Mouse (Mus musculus) urinary bladder, adult 2 months (tissue): ENCODE data around the gene Tctex1d4. TPM values are rescaled to one million over a fixed set of nuclear protein-coding genes. Genes with fewer than 3 reads are reported as not detected.

Experiments used
- DNase-seq: peaks from one replicate; pipeline ENCODE4 v3.0.0; 2022; ENCODE audit warnings: low spot score
- polyA plus RNA-seq: library from polyadenylated mRNA; depleted of rRNA; stranded (reverse); fragments of >200 nt; gene quantifications from 2 replicates; pipeline ENCODE4 v1.2.3, GENCODE M21; 2012; rRNA removed

Tctex1d4 gene
- 0.35 and 0.58 TPM in 2 replicates for polyA plus RNA-seq

DNA sequence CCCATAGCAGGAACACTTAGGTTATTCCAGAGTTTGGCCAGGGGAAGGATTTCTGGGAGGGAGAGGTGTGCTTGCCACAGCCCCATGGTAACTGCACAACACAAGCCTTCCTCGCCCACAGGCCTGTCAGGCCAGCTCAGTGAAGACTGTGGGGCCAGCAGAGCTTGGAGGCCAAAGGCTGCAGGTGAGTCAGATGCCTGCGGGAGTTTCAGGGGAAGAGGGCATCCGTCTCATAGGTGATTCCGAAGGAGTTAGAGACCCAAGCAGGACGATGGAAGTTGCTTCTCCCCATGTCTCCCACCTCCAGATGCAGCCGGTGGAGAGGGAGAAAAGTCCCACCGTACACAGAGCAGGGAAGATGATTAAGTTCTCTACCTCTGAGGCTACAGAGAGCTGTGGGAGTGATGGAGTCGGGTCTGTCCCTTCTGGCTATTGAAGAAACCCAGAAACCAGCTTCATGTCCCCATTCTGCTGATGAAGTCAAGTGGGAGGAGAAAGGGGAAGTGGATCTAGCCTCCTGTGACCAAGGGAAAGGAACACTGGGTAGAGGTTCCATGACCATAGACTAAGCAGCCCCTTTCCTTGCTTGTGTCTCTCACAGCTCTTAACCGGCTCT lies at the start of gene Tctex1d4:
Gene Tctex1d4 (plus strand): TSS at position 120 of the 616 bp plus-strand sequence.
- DNase-seq, result no peak

DNA sequence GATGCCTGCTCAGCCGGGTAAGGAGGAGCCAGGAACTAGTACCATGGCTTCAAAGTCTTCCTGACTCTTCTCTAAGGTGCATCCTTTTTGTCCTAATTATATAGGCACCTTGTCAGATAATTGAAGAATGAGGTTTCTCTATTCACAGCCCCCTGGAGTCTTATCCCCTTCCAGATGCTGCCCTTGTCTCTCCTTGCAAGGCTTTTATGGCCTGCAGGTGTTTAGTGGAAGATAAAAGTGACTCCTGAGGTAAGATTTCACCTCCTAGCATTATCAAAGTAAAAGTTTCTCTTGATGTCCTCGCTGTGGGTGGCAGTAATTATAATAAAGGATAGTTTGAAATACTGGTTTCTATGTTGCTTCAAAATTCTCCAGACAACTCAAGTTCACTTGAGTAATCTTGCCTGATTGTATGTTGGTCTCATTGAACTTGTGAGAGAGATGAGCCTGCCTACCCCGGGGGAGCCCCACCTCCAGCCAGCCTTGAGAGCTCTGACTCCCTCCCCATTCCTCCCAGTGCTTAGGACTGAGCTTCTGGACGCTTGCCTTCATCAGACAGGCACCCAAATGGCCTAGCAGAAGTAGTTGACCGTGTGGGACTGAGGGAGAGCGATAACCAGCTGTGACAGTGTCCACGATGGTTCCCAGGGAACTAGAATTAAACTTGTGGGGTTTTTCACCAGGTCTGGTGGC lies 38.5 kb upstream of the Tctex1d4 start:
- no peak for DNase-seq

DNA sequence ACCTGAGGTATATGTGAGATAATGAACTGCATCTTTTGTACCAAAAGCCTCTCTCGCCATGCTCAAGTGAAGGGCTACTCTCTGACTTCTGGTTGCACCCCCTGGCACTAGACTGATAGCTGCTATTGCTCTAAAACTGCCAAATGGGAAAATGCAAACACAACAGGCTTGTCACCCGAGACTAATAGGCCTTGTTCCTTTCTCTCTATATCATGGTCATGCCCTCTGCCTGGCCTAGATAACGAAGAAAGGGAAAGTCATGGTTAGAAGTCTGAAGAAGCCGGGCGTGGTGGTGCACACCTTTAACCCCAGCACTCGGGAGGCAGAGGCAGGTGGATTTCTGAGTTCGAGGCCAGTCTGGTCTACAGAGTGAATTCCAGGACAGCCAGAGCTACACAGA lies 36.0 kb upstream of the Tctex1d4 start:
- DNase-seq, result no peak

DNA sequence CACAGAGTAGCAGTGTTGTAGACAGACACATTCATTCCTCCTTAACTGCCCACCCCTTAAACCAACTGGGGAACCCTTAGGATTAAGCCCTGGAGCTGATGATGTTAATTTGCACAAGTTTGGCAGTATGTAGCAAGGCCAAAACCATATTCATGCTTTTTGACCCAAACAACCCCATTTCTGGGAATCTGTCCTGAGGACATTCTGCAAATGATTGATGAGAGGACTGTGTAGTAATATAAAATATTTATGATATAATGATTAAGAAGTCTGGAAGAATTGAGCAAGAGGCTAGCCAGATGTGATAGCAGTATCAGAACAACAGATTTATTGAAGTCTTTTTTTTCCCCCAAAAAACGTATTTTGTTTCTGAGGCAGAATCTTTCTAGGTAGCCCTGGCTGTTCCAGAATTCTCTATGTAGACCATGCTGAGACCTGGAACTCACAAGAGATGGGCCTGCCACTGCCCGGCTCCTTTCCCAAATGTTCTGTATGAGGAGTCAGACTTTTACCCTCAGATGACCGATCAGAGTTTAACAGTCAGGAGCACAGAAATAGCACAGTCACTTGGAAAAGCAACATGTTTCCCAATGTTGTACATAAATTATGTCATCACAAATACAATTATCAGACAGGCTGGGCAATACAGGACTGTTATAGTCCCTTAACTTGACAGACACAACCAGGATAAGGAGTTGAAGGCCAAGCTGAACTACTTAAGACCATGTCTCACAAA lies 31.8 kb upstream of the Tctex1d4 start:
- no peak for DNase-seq

DNA sequence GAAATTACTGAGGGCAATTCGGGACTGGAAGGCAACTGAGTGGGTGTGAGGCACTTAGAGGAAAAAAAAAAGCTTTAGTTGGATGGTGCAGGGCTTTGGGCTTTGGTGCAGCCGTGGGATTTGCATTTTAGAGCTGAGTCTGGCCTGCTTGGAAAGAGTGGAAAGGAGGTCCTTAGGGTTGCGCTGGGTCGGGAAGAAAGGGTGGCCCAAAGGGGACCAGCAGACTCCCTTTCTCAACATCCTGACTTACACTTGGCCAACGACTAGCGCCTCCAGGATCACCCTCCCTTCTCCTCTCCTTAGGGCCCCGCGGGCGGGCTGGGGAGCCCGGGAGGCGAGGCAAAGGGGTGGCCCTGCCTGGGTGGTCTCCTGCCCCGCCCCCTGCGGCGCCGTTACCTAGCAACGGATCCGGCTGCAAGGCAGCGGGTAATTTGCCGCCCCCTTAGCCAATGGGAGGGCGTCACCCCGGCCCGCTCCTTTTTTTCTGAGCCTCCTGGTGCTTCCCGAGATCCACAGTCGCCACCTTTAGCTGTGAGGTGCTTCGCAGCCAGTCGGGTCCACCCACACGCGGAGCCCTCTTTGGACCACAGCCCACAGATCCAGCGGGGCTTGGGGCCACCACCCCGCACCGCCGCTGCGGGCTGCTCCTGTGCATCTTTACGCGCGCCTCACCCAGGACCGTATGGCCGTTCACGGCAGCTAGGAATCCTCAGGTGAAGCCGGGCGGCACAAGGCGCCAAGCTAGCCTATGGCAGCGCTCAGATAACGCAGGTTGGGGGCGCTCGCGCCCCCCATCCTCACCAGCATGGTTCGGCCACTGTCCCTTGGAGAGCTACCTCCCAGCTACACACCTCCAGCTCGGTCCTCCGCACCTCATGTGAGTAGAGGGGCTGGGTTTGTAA lies 30.8 kb upstream of the Tctex1d4 start, which contains the start of gene Ptch2:
Gene Ptch2 (plus strand): TSS at position 525 of the 902 bp plus-strand sequence.
- DNase-seq, result peak; percentile 29

DNA sequence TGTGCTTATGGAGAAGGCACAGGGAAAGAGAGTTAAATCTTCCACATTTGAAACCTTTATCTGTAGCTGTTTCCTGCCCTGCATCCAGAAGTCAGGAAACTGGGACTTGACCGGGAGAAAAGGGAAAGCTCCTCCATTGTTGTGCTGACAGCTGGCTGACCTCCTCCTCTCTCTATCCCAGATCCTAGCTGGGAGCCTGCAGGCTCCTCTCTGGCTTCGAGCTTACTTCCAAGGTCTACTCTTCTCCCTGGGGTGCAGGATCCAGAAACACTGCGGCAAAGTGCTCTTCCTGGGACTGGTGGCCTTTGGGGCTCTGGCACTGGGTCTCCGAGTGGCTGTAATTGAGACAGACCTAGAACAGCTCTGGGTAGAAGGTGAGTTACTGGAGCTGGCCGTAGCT lies 29.9 kb upstream of the Tctex1d4 start:
- DNase-seq, result no peak

DNA sequence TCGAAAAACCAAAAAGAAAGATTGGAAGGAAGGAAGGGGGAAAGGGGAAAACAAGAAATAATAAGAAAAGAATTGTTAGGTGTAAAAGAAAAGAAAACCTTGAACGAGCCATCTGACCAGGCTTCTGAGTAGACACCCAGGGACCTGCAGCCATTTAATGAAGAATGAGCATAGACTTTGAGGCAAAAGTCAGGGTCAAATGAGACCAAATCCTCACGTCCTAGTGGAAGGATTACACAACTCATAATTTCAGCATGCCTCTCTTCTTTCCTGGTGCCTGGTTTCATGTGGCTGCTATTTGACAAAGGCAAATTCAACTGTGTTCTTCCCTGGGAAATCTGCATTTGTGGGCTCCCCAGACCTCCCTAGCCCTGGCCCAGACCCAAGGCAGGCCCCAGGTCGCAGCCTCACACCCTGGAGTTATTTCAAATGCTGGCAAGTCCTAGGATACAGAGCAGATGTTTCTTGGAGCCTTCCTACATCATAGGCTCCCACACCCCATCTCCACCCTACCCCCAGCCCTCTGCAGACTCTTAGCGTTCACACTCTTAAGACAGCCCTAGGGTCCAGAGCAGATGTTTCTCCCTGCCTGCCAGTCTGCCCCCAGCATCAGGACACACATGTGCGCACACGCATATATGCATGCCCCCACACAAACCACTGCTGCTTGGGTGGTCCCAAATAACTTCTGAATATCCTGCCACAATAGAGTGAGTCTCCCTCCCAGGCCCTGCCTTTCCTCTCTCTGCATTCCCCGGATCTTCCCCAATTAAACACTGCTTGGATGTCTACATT lies 28.4 kb upstream of the Tctex1d4 start:
- no peak for DNase-seq

DNA sequence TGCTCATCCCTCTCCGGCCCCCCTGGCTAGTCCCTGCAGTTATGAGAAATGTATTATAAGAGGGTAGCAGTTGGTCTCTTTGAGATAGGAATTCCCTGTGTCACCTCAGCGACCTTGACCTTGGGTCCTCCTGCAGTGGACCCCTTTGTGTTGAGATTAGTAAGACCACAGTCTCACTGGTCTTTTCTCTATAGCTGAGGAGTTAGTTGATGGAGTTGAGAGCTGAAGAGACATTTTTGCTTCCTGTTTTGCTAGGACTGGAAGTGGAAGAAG lies 27.9 kb upstream of the Tctex1d4 start:
- no peak for DNase-seq

DNA sequence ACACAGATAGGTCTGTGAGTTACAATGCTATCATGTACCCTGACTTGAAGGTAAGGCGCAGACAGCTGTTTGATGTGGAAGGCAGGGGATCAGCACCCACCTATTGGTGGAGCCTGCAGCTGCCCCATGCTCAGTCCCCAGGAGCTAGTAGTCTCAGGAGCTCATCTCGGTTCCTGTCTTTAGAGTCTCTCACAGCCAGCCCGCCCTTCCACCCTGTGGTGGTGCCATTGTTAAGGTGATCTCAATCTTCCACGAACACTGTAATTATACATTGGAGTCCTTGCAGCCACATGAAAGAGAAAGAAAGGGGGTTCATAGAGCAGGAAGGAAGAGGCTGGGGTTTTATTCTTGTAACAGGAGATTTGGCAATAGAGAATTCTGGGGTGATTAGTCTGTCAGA lies 26.6 kb upstream of the Tctex1d4 start:
- DNase-seq, result no peak

DNA sequence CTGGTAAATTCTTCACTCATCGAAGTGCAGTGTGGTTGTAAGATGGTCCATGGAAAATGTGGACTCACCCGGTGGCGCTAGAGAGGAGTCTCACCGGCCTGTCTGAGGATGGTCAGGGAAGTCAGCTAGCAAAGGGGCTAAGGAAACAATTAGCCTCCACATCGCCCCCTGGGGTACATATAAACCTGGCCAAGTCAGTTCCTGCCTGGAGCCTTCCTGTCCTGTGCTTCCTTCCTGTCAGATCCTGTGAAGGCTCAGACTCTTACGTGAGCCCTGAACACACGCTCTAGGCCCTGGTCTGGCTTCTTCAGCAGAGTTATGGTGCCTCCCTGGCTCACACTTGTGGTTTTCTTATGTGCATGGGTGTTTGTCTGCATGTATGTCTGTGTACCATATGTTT lies 25.4 kb upstream of the Tctex1d4 start:
- DNase-seq, result no peak

DNA sequence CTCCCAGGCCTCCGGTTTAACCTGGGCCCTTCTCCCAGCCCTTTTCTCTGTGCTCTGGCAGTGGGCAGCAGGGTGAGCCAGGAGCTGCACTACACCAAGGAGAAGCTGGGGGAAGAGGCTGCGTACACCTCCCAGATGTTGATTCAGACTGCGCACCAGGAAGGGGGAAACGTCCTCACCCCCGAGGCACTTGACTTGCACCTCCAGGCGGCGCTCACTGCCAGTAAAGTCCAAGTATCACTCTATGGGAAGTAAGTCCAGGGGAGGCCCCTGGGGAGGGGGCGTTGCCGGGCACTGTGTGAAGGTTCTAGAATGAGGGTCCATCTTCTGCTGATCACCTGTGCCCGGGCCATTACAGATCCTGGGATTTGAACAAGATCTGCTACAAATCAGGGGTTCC lies 21.9 kb upstream of the Tctex1d4 start:
- DNase-seq, result no peak

DNA sequence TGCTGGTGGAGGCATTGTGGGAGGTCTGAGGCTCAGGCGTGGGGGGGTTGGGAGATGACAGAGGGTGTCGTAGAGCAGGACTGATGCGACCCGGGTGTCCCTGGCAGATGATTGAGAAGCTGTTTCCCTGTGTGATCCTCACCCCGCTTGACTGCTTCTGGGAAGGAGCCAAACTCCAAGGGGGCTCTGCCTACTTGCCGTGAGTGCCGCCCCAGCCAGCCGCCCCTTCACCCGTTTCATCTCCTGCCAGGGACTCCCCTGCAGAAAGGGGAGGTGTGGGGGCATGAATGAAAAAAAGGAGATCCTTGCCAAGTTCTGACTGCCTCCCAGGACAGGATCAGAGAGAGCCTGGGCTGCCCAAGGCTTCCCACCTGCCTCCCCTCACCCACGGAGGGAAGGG lies 21.5 kb upstream of the Tctex1d4 start:
- DNase-seq, result no peak

DNA sequence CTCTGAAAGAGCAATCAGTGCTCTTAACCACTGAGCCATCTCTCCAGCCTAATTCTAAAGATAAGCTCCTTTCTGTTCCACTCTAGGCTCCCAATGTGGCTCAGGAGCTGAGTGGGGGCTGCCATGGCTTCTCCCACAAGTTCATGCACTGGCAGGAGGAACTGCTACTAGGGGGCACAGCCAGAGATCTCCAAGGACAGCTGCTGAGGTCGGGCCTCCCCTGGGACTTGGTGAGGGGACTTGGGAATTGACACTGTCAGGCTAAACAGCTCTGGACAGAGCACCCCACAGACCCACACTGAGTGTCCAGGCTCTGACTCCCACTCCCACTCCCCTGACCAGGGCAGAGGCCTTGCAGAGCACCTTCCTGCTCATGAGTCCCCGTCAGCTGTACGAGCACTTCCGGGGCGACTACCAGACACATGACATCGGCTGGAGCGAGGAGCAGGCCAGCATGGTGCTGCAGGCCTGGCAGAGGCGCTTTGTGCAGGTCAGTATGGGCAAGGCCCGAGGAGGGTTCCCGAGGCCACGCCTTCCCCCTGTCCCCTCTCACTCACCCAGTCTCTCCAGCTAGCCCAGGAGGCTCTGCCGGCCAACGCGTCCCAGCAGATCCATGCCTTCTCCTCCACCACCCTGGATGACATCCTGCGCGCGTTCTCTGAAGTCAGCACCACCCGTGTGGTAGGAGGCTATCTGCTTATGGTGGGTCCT lies 18.6 kb upstream of the Tctex1d4 start:
- DNase-seq, result no peak

DNA sequence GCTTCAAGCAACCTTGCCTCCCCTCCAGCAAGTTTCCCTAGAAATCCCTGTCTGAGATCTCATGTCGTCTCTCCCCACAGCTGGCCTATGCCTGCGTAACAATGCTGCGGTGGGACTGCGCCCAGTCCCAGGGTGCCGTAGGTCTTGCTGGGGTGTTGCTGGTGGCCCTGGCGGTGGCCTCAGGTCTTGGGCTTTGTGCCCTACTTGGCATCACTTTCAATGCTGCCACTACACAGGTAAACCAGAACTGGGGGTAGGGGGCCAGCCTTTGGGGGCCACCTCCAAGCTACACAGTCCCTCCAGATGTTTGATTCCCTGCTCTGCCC lies 18.1 kb upstream of the Tctex1d4 start:
- DNase-seq, result no peak

DNA sequence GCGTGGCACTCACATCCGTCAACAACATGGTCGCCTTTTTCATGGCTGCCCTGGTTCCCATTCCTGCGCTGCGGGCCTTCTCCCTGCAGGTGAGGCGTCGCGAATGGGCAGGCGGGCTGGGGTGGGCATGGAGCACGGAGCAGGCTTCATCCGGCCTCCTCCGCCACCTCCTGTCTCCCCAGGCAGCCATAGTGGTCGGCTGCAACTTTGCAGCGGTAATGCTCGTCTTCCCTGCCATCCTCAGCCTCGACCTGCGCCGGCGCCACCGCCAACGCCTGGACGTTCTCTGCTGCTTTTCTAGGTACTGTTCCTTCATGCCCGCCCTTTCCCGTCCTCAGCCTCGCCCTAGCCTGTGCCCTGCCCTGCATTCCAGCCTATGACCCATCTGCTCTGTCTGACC lies 17.3 kb upstream of the Tctex1d4 start:
- no peak for DNase-seq

DNA sequence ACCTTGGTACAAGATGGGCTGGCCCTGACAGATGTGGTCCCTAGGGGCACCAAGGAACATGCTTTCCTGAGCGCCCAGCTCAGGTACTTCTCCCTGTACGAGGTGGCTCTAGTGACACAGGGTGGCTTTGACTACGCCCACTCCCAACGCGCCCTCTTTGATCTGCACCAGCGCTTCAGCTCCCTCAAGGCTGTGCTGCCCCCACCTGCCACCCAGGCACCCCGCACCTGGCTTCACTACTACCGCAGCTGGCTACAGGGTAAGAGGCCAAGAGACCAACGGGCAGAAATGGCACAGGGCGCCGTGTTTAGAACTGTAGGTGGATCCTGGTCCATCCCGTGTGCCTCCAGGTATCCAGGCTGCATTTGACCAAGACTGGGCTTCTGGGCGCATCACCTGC lies 16.3 kb upstream of the Tctex1d4 start:
- DNase-seq, result no peak

DNA sequence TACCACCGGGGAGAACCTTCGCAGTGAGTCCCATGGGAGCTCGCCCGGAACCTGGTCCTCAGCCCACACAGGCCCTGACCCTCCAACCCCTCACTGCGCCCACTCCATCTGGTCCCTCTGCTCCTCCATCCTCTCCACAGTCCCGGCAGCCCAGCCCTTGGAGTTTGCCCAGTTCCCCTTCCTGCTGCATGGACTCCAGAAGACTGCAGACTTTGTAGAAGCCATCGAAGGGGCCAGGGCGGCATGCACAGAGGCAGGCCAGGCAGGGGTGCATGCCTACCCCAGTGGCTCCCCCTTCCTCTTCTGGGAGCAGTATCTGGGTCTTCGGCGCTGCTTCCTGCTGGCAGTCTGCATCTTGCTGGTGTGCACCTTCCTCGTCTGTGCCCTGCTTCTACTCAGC lies 15.6 kb upstream of the Tctex1d4 start:
- DNase-seq, result no peak

DNA sequence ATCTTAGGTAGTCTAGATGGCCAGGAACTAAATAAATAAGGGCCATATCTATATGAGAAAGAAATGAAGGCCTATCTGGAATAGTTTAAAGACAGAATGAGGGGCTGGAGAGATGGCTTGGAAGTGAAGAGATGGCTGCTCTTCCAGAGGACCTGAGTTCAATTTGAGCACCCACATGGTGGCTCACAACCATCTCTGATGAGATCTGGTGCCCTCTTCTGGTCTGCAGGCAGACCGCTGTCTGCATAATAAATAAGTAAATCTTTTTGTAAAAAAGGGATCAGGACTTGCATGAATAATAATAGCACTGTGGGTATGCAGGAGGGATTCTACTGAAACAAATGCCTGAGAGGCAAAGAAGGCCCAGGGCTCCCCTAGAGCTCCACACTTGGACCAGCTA lies 13.4 kb upstream of the Tctex1d4 start:
- no peak for DNase-seq

DNA sequence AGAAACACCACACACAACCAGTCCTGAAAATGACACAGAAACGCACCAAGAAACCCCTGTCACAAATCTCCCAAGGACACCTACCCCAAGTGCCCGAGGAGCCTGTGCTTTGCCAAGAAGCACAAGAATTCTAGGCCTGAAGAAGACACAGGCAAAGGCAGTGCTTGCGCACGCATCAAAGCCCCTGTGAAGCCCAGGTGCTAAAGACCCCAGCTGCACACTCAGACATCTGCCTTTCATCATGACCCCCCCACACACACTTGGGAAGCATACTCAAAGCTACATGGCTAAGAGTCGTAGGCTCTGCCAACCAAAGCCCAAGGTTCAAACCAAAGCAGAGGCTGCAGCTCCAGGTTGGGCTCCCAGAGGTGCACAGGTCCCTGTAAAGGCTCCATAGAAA lies 11.0 kb upstream of the Tctex1d4 start:
- no peak for DNase-seq

DNA sequence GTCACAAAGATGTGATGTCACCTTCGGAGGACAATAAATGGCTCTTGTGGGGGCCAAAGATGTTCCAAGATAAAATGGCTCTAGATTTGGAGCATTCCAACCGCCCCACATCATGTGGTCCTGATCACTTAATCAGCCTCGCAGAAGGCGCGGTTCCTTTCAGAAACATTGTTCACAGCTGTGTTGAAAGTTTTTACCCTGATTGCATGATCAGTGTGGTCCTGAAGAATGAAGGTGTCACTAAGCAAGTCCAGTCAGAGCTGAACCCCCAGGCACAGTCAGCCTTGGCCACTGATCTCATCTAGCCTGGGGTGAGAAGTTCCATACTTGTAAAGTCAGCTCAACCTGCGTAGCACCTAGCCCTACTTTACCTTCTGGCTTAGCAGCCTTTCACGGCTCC lies 8.7 kb upstream of the Tctex1d4 start:
- no peak for DNase-seq

DNA sequence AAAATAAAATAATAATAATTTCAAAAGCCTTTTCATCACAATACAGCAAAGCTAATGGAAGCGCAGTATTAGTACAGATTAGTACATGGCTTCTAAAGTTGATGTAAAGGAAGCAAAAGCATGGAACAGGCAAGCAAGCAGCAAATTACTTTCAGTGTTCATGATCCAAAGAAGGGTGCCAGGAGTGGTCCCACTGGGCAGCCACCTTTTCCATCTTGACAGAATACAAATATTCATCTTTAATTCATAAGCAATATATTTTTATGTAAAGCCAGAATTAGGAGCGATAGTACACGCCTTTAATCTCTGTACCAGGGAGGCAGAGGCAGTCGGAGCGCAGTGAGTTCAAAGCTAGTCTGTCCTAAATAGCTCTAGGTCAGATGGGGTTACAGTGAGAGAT lies 7.0 kb upstream of the Tctex1d4 start:
- DNase-seq, result no peak
